Mouse (Mus musculus) cortical plate, adult 2 months (tissue): ENCODE results near the gene Pkd1l1.

Source experiments
- CTCF ChIP-seq: fragments of 200-500 bp; IDR thresholded peaks from 2 replicates; pipeline ENCODE4 v1.5.1; 2011; ENCODE audit warnings: mild to moderate bottlenecking, control low read depth, low read length; ENCODE audit not compliant: insufficient read depth; ENCODE audit errors: extremely low read depth
- POLR2A ChIP-seq: fragments of 200-500 bp; IDR thresholded peaks from 2 replicates; pipeline ENCODE4 v1.6.1; 2011; ENCODE audit warnings: mild to moderate bottlenecking, low read length, control low read depth; ENCODE audit not compliant: insufficient read depth; ENCODE audit errors: extremely low read depth

GRCm38 (mm10) chr11:8936431-8937110 is 36.5 kb downstream of the Pkd1l1 start:
- TF ChIP-seq CTCF (no peak), POLR2A (no peak)
